33 mouse cellular contexts compared by ENCODE assay signal in genomic region chr3:149318728-149319127, GRCm38 (mm10).
"Had no signal": no experiment of that assay in that cellular context is flagged by ENCODE, and none has a peak within 500 bp of the region (broad histone marks: within the 10 kb centered on the region; RNA-seq: fewer than 3 reads in every experiment).

No protein-coding gene starts in this region.

- H3K9me3 ChIP-seq: heart, embryonic 12.5 days; heart, embryonic 15.5 days; hindbrain, embryonic 10.5 days; hindbrain, embryonic 12.5 days; hindbrain, embryonic 13.5 days; hindbrain, embryonic 15.5 days; intestine, embryonic 15.5 days; kidney, embryonic 15.5 days had no signal

- H3K9ac ChIP-seq: heart, embryonic 12.5 days; heart, embryonic 13.5 days; heart, embryonic 15.5 days; hindbrain, embryonic 12.5 days; hindbrain, embryonic 13.5 days; hindbrain, embryonic 14.5 days; hindbrain, embryonic 15.5 days; intestine, embryonic 15.5 days; kidney, embryonic 15.5 days had no signal

- H3K27ac ChIP-seq: heart, adult 2 months; heart, embryonic 13.5 days; heart, embryonic 15.5 days; hindbrain, embryonic 10.5 days; hindbrain, embryonic 12.5 days; hindbrain, embryonic 13.5 days; hindbrain, embryonic 14.5 days; hindbrain, embryonic 15.5 days; hindbrain, postnatal 0 days; intestine, embryonic 15.5 days; kidney, embryonic 15.5 days; kidney, postnatal 0 days; layer of hippocampus, adult 2 months had no signal

- H3K4me2 ChIP-seq: heart, embryonic 11.5 days; heart, embryonic 12.5 days; heart, embryonic 13.5 days; heart, embryonic 15.5 days; hindbrain, embryonic 12.5 days; hindbrain, embryonic 13.5 days; hindbrain, embryonic 14.5 days; hindbrain, embryonic 15.5 days; intestine, embryonic 15.5 days; kidney, embryonic 15.5 days had no signal

- ATAC-seq: hindbrain, embryonic 16.5 days; hindbrain, postnatal 0 days; inflammation-experienced regulatory T-cells, adult 6 months; intestine, embryonic 15.5 days; intestine, embryonic 16.5 days; intestine, postnatal 0 days had no signal

- H3K27me3 ChIP-seq: heart, embryonic 12.5 days; heart, embryonic 13.5 days; heart, embryonic 15.5 days; hindbrain, embryonic 13.5 days; intestine, embryonic 15.5 days; kidney, embryonic 15.5 days had no signal

- H3K4me1 ChIP-seq: heart, embryonic 13.5 days; heart, embryonic 15.5 days; hindbrain, embryonic 13.5 days; hindbrain, embryonic 15.5 days; intestine, embryonic 15.5 days; kidney, embryonic 15.5 days had no signal

- H3K4me3 ChIP-seq: heart, adult 2 months; heart, embryonic 12.5 days; heart, embryonic 13.5 days; heart, embryonic 15.5 days; hindbrain, embryonic 10.5 days; hindbrain, embryonic 12.5 days; hindbrain, embryonic 13.5 days; hindbrain, embryonic 15.5 days; intestine, embryonic 15.5 days; kidney, embryonic 15.5 days; layer of hippocampus, adult 2 months had no signal

- DNase-seq: heart, adult 2 months; heart, postnatal 36 days; heart, postnatal 4 days; kidney, adult 11 months; kidney, adult 18-20 months; kidney, adult 2 months; kidney, adult 8-10 months; kidney, adult 9 months; kidney, postnatal 10 days; kidney, postnatal 14 days; kidney, postnatal 25 days; kidney, postnatal 36 days; kidney, postnatal 4 days; layer of hippocampus, adult 9-11 months; layer of hippocampus, postnatal 36 days had no signal

- H3K36me3 ChIP-seq: heart, embryonic 12.5 days; heart, embryonic 13.5 days; heart, embryonic 15.5 days; hindbrain, embryonic 10.5 days; hindbrain, embryonic 12.5 days; hindbrain, embryonic 13.5 days; hindbrain, embryonic 15.5 days; intestine, embryonic 15.5 days; kidney, embryonic 15.5 days had no signal
